Mouse (Mus musculus): ENCODE measurements around the gene Lamb3.

DNA sequence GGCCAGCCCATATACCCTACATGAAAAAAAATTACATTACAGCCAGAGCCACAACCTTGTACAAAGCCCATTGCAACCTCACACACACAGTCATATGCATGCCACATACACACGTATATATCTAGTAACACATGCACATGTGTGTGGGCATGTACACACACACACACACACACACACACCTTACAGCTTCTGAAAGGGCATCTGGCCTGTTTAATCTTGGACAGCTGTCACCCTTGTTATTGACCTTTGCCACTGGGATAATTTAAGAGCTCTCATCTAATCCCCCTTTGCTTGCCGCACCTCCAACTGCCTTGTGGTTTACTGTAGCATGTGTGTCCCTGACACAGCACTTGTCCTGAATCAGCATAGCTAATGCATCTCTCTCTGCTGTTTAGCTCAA lies 3.7 kb upstream of the Lamb3 start:
- TF ChIP-seq EP300 (IDR thresholded peaks at IDR 0.05; ENCODE audit: low read depth), result no peak
- TF ChIP-seq CTCF (IDR thresholded peaks at IDR 0.05; ENCODE audit: low read depth), result no peak

Measured in liver, postnatal 0 days (tissue).